Mouse (Mus musculus): Measurements from ENCODE around the gene S100a5. TPM values are rescaled to one million over a fixed set of nuclear protein-coding genes. Genes with fewer than 3 reads are reported as not detected.

Gene S100a5
- polyA plus RNA-seq, 1 experiment, result not detected

DNA sequence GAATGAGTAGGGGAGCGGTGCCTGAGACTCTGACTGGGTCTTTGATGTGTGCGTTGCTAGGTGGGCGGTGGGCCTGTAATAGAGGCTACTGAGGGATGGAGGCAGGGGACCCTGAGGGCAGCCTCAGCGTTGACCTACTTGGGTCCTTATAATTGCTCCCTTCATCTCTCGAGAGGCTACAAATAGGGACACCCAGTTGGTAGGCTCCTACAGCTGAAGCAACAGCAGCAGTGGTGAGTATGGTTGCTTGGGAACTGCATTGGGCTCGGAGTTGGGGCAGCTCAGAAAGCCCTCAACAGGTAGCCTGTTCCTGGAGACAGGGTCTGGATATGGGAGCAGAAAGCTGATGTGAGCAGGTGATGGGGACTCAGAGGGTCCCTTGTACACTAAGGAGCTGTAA lies 8.3 kb upstream of the S100a5 start:
- no peak for DNase-seq (ENCODE audit: low read depth)

DNA sequence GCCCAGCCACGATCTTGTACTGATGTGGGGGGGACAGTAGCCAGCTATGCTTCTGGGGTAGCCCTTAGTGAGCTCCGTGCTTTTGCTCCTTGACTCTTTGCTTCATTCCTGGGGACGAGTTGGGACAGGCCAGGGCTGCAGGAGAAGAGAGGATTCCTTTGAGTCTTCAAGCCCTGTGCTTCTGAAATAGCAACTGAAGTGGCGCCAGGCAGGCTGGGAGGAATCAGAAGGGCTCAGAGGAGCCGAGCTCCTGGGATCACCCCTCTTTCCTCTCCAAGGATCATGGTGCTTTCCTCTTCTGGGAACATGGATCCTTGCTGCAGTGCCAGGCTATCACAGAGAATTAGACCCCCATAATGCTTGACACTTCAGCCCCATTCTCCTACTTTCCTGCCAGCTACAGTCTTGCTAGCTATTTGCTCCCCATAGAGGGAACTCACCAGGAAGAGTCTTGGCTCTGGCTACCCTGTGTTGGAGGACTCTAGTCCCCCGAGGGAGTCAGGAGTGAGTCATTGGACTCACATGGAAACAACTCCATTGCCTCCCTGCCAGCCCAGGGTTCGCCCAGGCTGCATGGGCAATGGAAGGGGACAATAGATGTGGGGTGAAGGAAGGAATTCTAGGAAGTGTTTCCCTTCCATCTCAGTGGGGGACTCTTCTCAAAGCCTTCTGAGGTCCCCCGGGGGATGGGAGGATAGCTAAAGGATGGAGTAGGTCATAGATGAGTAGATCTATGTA lies 7.7 kb upstream of the S100a5 start:
- DNase-seq (ENCODE audit: low read depth), result no peak

DNA sequence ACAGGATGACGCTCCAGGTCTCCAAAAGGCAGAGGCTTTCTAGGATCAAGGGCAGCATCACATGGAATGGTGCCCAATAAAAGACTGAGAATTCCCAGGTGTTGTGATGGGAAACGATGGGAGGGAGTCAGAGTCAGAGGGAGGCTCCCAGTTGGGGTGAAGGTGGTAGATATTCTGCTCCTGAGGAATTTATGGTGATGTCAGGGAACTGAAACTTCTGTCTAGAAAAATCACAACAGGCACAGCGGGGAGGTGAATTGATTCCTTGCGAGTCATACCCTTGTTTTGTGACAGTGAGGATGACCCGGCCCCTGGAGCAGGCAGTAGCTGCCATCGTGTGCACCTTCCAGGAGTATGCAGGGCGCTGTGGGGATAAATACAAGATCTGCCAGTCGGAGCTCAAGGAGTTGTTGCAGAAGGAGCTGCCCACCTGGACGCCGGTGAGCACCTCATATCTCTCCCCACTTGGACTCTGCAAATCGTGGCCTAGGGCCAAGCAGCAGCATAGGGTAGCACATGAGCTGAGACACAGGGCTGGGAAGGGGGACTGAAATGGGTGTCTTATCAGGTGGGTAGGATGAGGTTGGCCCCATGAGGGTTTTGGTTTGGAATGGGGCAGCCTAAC lies 6.7 kb upstream of the S100a5 start, which contains the start of gene Gm42674:
TSS of gene Gm42674 (plus strand) at position 419 of the 625 bp plus-strand sequence.
- DNase-seq (ENCODE audit: low read depth), result no peak

DNA sequence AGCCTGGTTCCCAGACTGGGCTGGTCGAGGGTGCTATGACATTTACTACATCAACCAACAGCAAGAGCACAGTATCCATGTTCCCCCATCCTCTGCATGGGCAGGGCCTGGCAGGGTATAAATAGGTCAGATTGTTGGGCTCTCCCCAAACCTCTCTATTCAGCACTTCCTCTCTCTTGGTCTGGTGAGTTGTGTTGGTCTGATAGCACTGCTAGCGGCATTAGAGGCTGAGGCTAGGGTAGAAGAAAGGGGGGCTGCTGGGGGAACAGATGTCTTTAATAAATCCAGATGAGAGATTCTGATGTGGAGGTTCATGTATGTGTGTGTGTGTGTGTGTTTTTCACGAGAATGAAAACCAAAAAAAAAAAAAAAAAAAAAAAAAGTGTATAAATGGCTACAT lies 4.7 kb upstream of the S100a5 start, which contains the start of gene S100a4:
TSS of gene S100a4 (plus strand) at position 149 of the 400 bp plus-strand sequence.
- DNase-seq (ENCODE audit: low read depth), result no peak

DNA sequence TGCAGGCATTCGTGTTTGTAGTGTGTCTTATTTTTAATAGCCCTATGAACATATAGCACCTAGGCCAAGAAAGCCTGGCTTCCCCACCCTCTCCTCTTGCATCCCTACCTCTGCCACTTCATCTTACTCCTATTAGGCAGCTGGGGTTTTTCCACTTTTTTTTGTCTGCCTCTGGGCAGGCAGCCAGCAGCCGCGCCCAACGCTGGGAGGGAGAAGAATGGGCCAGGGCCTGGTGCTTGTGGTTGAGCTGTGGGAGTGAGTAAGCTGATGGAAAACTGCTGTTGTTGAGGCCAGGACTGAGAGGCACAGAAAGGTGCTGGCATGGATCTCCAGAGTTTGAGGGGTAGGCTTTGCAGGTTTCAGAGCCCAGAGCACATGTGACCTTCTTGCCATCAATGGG lies 3.9 kb upstream of the S100a5 start:
- DNase-seq (ENCODE audit: low read depth), result no peak

DNA sequence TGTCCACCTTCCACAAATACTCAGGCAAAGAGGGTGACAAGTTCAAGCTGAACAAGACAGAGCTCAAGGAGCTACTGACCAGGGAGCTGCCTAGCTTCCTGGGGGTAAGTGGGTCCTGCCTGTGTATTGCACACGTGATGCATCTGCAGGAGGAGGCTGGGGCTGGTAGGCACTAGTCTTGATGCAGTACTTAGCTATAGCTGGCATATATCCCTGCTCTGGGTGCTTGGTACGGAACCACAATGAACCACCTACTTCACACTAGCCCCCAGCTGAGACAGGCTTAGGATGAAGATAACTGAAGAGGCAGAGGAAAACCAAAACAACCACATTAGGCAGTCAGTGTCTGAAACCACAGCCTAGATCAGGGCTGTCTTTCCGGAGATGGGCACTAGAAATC lies 3.3 kb upstream of the S100a5 start:
- DNase-seq (ENCODE audit: low read depth), result no peak

DNA sequence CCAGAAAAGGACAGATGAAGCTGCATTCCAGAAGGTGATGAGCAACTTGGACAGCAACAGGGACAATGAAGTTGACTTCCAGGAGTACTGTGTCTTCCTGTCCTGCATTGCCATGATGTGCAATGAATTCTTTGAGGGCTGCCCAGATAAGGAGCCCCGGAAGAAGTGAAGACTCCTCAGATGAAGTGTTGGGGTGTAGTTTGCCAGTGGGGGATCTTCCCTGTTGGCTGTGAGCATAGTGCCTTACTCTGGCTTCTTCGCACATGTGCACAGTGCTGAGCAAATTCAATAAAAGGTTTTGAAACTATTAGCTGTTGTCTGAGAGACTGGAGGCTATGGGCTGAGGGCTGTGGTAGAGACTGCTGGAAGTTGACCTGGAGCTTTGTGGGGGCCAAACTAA lies 2.6 kb upstream of the S100a5 start:
- DNase-seq (ENCODE audit: low read depth), result no peak

DNA sequence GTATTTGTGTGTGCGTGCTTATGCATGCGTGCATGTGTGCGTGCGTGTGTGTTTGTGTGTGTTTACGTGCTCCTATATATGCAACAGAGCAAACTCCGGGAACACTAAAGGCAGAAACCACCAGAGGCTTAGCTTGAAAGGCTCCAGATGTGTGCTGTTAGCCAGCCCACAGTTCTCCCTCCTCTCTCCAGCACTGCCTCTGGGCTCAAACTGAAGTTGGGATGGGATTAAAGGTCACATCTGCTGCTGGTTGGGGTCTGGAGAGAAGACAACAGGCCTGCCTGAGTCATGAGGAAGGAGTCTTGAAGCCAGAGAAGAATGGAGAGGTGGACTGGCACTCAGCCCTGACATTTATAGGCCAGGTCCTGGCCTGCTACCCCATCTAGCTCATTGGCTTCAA lies 2.1 kb upstream of the S100a5 start:
- DNase-seq (ENCODE audit: low read depth), result no peak

DNA sequence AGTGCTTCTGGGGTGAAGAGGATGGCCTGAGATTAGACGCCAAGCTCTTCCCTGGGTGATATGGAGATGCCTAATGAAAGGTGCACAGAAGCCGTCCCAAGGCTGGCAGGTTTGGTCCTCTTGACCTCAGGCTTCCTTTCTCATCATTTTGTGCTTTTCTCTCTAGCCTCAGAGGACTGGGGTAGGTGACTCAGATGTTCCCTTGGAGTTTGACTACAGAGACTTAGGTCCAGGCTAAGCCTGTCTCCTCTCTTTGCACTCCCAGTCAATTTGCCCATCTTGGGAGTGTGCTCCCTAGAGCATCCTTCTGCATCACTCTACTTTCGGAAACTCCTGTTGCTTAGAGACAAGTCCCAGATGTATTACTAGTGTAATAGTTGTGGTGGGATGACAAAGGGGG lies 962 bp upstream of the S100a5 start:
- no peak for DNase-seq (ENCODE audit: low read depth)

DNA sequence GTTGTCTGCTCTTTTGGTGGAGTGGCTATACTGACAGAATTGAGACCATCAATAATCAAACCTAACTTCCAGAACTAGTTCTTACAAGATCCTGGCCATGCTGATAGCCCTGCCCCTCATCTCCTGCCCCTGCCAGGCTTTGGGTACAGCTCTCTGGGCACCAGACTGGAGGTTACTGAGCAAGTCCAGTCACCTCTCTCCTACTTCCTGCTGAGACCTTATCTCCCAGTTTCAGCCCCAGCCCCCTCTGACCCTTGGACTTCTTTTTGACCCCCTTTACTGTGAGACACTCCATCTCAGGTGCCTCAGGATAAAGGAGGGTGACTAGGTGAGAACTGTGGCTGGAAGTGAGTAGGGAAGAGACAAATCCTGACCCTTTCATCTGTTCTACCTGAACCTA lies 779 bp downstream of the S100a5 start:
- no peak for DNase-seq (ENCODE audit: low read depth)

DNA sequence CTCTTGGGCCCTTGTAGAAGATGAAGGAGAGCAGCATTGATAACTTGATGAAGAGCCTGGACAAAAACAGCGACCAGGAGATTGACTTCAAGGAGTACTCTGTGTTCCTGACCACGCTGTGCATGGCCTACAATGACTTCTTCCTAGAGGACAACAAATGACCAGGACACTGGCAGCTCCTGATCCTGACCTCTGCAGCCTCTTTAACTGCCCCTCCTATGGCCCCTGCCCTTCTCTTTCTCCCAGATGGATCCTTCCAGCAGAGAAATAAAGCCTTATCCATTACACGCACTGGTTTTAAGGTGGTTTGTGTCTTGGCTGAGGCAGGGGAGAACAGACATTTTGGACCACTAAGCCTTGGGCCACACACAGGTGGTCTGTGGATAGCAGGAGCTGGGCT lies 3.2 kb downstream of the S100a5 start:
- no peak for DNase-seq (ENCODE audit: low read depth)

DNA sequence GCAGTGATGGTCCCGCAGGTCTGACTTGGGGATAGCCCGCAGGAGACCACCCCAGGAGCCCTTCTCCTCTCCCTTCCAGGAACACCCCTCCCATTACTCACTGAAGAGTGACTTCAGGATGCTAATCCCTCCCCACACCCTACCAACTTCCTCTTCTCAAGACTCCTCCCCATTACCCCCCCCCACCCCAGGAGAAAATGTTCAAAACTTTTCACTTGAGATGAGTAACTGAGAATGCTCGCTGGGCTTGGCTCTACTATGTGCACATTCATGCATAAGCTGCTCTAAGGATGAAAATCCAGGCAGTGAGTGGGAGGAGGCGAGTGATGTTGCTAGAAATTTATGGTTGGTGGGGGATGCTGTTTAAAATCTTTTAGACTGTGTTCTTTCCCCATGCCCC lies 3.7 kb downstream of the S100a5 start:
- no peak for DNase-seq (ENCODE audit: low read depth)

DNA sequence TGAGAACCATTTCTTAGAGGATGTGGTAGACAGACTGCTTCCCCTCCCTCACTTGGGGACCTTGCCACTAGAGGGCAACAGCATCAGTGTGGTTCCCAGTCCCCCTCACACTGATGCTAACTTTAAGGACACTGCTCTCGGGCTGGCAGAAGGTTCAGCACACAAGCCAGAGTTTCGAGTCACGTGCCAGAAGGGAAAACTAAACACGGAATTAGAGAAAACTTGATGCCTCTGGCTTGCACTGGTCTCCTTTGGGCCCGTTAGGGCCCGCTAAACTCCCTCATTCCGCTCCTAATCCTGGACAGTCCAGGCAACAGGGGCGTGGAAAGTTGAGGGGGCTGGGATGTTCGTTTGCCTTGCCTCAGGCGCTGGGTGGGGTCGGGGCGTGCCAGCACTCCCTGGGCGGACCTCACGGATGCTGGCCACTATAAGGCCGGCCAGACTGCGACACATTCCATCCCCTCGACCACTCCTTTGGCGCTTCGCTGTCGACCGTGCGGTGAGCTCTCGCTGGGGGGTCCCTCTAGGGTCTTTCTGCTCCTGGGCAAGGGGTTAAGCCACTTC lies 4.5 kb downstream of the S100a5 start, which contains the start of gene S100a6:
TSS of gene S100a6 (plus strand) at position 155 of the 564 bp plus-strand sequence.
- no peak for DNase-seq (ENCODE audit: low read depth)

DNA sequence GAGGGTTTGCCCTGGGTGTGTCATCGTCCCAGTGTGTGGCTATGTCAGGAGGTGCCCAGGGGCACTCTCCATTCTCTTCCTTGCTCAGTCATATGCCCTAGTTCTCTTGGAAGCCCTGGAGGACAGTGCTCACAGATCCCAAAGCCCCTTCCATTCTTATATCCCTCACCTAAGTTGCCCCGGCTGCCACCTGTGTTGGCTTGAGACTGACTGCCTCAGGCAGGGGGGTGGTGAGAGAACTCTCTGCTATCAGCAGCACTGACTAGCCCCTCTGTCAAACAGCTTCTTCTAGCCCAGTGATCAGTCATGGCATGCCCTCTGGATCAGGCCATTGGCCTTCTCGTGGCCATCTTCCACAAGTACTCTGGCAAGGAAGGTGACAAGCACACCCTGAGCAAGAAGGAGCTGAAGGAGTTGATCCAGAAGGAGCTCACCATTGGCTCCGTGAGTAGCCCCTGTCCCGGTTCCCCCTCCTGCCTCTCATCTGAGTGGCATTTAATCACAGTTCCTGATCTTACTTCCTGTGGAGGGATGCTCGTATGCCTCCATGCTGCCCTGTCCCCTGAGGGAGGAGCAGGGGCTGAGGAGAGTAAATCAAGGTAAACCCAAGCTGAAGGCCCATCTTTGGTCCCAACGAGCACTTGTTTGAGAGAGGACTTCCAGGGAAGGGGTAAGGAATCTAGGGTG lies 5.3 kb downstream of the S100a5 start:
- DNase-seq (ENCODE audit: low read depth), result no peak

DNA sequence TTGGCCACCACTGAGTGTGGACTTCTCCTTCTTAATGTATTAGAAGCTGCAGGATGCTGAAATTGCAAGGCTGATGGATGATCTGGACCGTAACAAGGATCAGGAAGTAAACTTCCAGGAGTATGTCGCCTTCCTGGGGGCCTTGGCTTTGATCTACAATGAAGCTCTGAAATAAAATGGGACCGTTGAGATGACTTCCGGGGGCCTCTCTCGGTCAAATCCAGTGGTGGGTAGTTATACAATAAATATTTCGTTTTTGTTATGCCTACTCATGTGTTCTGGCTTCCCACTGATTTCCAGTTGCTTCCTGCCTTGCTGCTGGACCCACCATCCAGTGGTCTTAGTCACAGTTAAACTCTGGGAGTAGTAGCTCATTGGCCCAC lies 5.8 kb downstream of the S100a5 start:
- no peak for DNase-seq (ENCODE audit: low read depth)

DNA sequence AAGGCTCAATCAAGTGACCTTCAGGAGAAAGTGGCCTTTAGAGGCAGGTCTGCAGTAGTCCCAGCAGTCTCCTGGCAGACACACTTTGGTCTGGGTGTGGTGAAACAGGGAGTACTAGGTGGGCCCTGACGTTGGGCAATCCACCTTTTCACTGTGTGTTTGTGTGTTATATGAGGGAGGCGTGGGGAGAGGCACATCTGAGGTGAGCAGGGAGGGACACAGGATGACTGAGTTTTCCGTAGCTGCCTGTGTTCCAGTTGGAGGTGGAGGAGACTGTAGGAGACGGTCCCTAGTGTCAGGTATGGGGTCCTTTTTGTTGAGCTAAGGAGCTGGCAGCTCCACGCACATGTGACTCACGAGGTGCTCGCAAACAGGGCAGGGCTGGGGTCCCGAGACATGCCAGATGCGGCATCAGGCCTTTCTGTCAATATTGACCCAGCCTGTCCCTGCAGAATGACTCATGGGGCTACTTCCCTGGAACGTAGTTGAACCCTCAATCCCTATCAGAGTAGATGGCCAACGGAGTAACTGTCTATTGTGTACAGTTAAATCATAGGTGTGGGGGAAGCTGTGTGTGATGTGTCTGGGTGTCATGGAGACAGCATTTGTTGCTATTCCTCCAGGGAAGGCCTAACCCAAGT lies 6.4 kb downstream of the S100a5 start:
- DNase-seq (ENCODE audit: low read depth), result no peak

DNA sequence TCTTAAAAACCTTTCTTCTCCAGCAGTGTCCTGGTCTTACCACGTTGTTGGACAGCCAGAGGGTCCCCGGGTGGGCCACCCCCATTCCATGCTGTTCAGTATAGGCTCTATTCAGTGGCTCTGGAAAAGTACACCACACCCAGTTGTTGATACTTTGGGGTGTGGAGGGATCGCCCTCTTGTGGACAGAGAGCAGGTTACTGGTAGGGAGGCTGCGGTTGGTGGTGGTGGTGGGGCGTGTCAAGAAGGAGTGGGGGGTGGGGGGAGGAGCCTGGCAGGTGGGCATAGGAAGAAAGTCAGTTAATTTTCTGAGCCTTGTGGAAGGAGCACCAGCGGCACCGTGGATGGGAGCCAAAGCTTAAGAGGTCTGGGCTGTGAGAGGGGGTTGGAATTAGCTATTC lies 7.1 kb downstream of the S100a5 start:
- no peak for DNase-seq (ENCODE audit: low read depth)

DNA sequence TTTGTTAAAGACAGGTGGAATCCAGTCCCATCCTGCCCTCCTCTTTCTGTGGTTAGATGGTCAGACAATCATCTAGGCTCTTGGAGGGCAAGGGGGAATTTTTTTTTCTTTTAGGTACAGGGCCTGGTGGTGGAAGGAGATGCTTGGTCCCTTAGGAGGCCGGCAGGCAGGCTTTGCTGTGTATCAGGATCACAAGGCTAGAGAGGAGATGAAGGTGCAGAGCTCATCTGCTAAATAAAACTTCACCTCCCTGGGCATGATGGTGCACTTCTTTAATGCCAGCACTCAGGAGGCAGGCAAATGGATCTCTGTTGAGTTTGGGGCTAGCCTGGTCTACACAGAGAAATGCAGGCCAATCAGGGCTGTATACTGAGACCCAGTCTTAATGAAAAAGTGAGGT lies 7.6 kb downstream of the S100a5 start:
- DNase-seq (ENCODE audit: low read depth), result no peak

DNA sequence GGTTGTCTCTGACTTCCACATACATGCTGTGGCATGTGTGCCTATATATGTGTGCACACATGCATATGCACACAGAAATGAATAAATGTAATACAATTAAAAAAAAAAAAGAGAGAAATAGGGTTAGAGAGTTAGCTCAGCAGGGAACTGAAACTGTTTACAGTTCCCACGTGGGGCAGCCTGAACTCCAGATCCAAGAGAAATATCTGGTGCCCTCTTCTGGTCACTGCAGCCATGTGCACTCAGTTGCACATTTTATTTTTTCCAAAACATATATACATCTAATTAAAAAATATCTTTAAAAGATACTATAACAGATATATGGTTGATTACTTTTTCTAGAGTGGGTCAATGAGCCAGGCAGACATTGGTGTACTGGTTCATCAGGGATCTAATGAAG lies 9.3 kb downstream of the S100a5 start:
- DNase-seq (ENCODE audit: low read depth), result no peak

DNA sequence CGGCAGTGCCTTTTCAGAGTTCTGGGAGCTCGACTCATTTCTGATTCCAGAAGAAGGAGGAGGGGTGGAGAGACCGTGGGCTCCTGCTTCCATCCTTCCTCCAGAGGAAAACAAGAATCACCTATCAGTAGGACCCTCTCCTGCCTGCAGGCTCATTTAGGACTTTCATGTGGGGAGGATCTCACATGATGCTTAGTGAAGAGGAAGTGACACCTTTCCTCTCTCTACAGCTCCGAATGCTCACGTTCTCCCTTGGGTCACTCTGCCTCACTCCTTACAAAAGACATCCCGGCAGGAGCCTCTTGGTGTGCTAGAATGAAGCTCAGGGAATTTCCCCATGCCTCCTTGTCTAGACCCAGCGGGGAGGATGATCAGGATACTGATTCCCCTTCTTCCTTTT lies 13.2 kb downstream of the S100a5 start:
- no peak for DNase-seq (ENCODE audit: low read depth)

DNA sequence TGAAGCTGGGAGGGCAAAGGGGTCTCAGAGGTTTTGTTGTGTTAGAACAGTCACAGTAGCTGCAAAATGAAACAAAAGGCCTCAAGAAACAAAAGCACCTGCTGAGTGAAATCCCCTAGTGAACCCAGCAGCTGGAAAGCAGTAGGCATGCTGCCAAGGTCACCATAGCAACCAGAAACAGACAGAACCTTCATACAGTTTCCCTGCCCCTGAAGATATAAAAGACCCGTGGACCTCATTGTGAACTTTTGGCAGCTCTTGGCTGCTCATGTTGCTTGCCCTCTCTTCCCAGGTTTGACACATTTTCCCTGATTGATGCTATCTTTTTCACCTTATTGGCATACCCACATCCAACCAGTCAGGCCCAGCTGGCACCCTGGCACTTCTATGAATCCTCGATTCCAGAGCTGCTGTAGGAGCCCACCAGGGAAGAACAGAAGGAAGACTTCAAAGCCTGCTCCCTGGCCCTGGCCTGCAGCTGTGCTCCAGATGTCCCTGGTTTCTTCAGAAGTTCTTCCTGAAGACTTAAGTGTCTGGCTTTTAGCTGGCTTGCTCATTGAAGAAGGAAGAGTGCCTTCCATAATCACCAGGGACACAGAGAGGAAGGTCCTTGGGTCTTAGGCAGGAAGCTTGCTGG lies 15.2 kb downstream of the S100a5 start:
- DNase-seq (ENCODE audit: low read depth), result no peak

DNA sequence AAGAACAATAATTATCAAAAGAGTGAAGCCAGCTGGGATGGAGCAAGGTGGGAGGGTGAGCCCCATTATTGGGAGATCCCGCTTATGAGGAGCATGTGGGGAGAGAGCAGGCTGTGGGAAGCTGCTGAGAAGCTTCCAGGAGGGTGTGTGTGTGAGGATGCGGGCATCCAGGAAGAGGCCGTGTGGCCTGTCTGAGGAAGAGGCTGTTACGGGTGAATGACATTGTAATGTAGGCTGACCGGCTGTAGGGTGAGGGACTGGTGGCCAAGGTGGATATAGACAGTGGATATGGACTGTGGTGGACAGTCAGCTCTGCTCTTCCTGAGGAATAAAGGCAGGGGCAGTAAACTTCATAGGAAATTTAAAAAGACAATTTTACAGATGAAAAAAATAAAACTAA lies 17.2 kb downstream of the S100a5 start:
- DNase-seq (ENCODE audit: low read depth), result no peak

Data from gonadal fat pad, adult 2 months (tissue).